Mouse (Mus musculus) forebrain, embryonic 14.5 days (tissue): ENCODE results near the gene Arfip2. TPM values are rescaled to one million over a fixed set of nuclear protein-coding genes. Genes with fewer than 3 reads are reported as not detected.

Experiments used
- ATAC-seq: fragments of 200-750 bp; cut with Nextera tagmentation; 2 replicates; pipeline ENCODE4 v1.8.0; 2017; ENCODE audit warnings: mild to moderate bottlenecking, moderate library complexity
- DNase-seq: peaks from one replicate; pipeline ENCODE4 v3.0.0-alpha.2; 2015; ENCODE audit warnings: low spot score
- H3K27ac ChIP-seq: fragments of 300-500 bp; sonication (generic); 2 replicates; pipeline ENCODE4 v1.5.1; 2014; ENCODE audit warnings: low read depth, mild to moderate bottlenecking, control low read depth, low read length, moderate library complexity
- H3K27me3 ChIP-seq: fragments of 300-500 bp; sonication (generic); replicated peaks from 2 replicates; pipeline ENCODE4 v1.6.1; 2014; ENCODE audit warnings: low read length, control low read depth, mixed read lengths; ENCODE audit not compliant: control insufficient read depth, insufficient read depth
- H3K36me3 ChIP-seq: fragments of 300-500 bp; sonication (generic); 2 replicates; pipeline ENCODE4 v1.6.1; 2014; ENCODE audit warnings: low read length, control low read depth; ENCODE audit not compliant: control insufficient read depth, insufficient read depth
- H3K4me1 ChIP-seq: fragments of 300-500 bp; sonication (generic); 2 replicates; pipeline ENCODE4 v1.6.1; 2014; ENCODE audit warnings: antibody characterized with exemption, low read length, control low read depth; ENCODE audit not compliant: control insufficient read depth, insufficient read depth
- H3K4me2 ChIP-seq: fragments of 300-500 bp; sonication (generic); 2 replicates; pipeline ENCODE4 v1.6.1; 2014; ENCODE audit warnings: mild to moderate bottlenecking, control low read depth, low read length
- H3K4me3 ChIP-seq: fragments of 300-500 bp; sonication (generic); 2 replicates; pipeline ENCODE4 v1.5.1; 2014; ENCODE audit warnings: low read depth, low read length, control low read depth
- H3K9ac ChIP-seq: fragments of 300-500 bp; sonication (generic); 2 replicates; pipeline ENCODE4 v1.6.1; 2014; ENCODE audit warnings: mild to moderate bottlenecking, low read length, control low read depth, moderate library complexity
- H3K9me3 ChIP-seq: fragments of 300-500 bp; sonication (generic); replicated peaks from 2 replicates; pipeline ENCODE4 v1.6.1; 2016; ENCODE audit warnings: low read length, control low read depth, mixed read lengths; ENCODE audit not compliant: control insufficient read depth
- WGBS: fragments of 180-500 bp; shearing (Covaris S2); extraction: QIAGEN DNeasy Blood & Tissue Kit; methylation state at CpG from one replicate; pipeline ENCODE4 v1.1.7; 2014; 5-methylcytosine and 5-hydroxymethylcytosine counted together
- polyA plus RNA-seq: library from polyadenylated mRNA; unstranded; fragments of >200 nt; fragmentation: Nextera tagmentation; extraction: Ambion mirVana; gene quantifications from 2 replicates; pipeline ENCODE4 v1.2.1, GENCODE M21; 2014

The Arfip2 gene
- polyA plus RNA-seq, 1 experiment from 2014 or later = 92.9 TPM

GRCm38 (mm10) chr7:105635726-105636125 is 4.5 kb downstream of the Arfip2 start:
- peaks cover 16% of the 10 kb centered on the region for H3K4me1 ChIP-seq
- no peak for DNase-seq

GRCm38 (mm10) chr7:105634272-105634920 is 5.8 kb downstream of the Arfip2 start:
- ATAC-seq (no peak), DNase-seq (peak; percentile 18)
- WGBS = 37% methylated on average over 9 of the region's 9 CpGs
- Histone ChIP-seq H3K9ac (peak overlapping the region; percentile 87; the same call in 1 of the 2 replicates), H3K27me3 (no peaks in the 10 kb centered on the region), H3K36me3 (peaks cover 19% of the 10 kb centered on the region), H3K4me1 (peaks cover 11% of the 10 kb centered on the region), H3K27ac (no peak overlapping the region), H3K9me3 (no peaks in the 10 kb centered on the region), H3K4me3 (peak overlapping the region; percentile 83; the same call in 1 of the 2 replicates), H3K4me2 (peak overlapping the region; percentile 77)

More at GRCm38 (mm10) chr7:105635726-105636125, 4.5 kb downstream of the Arfip2 start:
- Histone ChIP-seq H3K4me2 (no peak overlapping the region), H3K9ac (no peak overlapping the region), H3K27ac (no peak overlapping the region), H3K9me3 (no peaks in the 10 kb centered on the region), H3K27me3 (no peaks in the 10 kb centered on the region), H3K36me3 (peaks cover 19% of the 10 kb centered on the region), H3K4me3 (no peak overlapping the region)
- WGBS = 89% methylated on average over 2 of the region's 2 CpGs
- no peak for ATAC-seq

- H3K9ac ChIP-seq = peak overlapping the region; percentile 87
- WGBS = 4% methylated on average over 10 of the region's 10 CpGs
- ATAC-seq (no peak), DNase-seq (no peak)
- H3K27me3 ChIP-seq = no peaks in the 10 kb centered on the region
- H3K27ac ChIP-seq = peak overlapping the region; percentile 66; the same call in 1 of the 2 replicates
- no peaks in the 10 kb centered on the region for H3K9me3 ChIP-seq
- H3K4me3 ChIP-seq = peak overlapping the region; percentile 83
- H3K4me1 ChIP-seq = peaks cover 13% of the 10 kb centered on the region
- peak overlapping the region; percentile 77 for H3K4me2 ChIP-seq
- H3K36me3 ChIP-seq = peaks cover 19% of the 10 kb centered on the region
These were observed 6.4 kb downstream of the Arfip2 start for GRCm38 (mm10) chr7:105633801-105634135.

- H3K9me3 ChIP-seq = no peaks in the 10 kb centered on the region
- H3K9ac ChIP-seq = peak within 1 kb of the TSS; percentile 87
- H3K4me3 ChIP-seq = peak within 1 kb of the TSS; percentile 83
- H3K4me2 ChIP-seq = peak within 1 kb of the TSS; percentile 77
- H3K27ac ChIP-seq = peak within 1 kb of the TSS; percentile 66; the same call in 1 of the 2 replicates
- H3K36me3 ChIP-seq = peaks cover 19% of the 10 kb centered on the region
- under 1% methylated on average over 56 of the region's 71 CpGs for WGBS
- peak; percentile 91 for DNase-seq
- peaks cover 18% of the 10 kb centered on the region for H3K4me1 ChIP-seq
- ATAC-seq = peak; percentile 89
- no peaks in the 10 kb centered on the region for H3K27me3 ChIP-seq
These were observed 7.0 kb downstream of the Arfip2 start, which contains the start of gene Trim3 for GRCm38 (mm10) chr7:105633127-105633800. Trim3 (minus strand) TSS chr7:105633571.

GRCm38 (mm10) chr7:105632551-105632972 is 7.7 kb downstream of the Arfip2 start:
- Histone ChIP-seq H3K4me2 (peak overlapping the region; percentile 77), H3K36me3 (peaks cover 15% of the 10 kb centered on the region), H3K9ac (peak overlapping the region; percentile 87), H3K4me1 (peaks cover 18% of the 10 kb centered on the region), H3K9me3 (no peaks in the 10 kb centered on the region), H3K4me3 (peak overlapping the region; percentile 83), H3K27ac (peak overlapping the region; percentile 58; the same call in 1 of the 2 replicates), H3K27me3 (no peaks in the 10 kb centered on the region)
- peak; percentile 6; the same call in 1 of the 2 replicates for ATAC-seq
- 23% methylated on average over 4 of the region's 4 CpGs for WGBS
- peak; percentile 8 for DNase-seq

- H3K4me3 ChIP-seq = no peak overlapping the region
- no peak overlapping the region for H3K9ac ChIP-seq
- H3K9me3 ChIP-seq = no peaks in the 10 kb centered on the region
- no peak overlapping the region for H3K4me2 ChIP-seq
- DNase-seq (peak; percentile 79), ATAC-seq (peak; percentile 30)
- H3K27ac ChIP-seq = peak overlapping the region; percentile 57
- peaks cover 18% of the 10 kb centered on the region for H3K36me3 ChIP-seq
- no peaks in the 10 kb centered on the region for H3K27me3 ChIP-seq
- peaks cover 18% of the 10 kb centered on the region for H3K4me1 ChIP-seq
- WGBS = 20% methylated on average over 3 of the region's 3 CpGs
These were observed 11.6 kb downstream of the Arfip2 start for GRCm38 (mm10) chr7:105628633-105629032.

- H3K27ac ChIP-seq = no peak overlapping the region
- WGBS = 77% methylated on average over 6 of the region's 6 CpGs
- H3K9ac ChIP-seq = no peak overlapping the region
- H3K36me3 ChIP-seq = peaks cover 43% of the 10 kb centered on the region
- DNase-seq = no peak
- H3K4me1 ChIP-seq = peaks cover 9% of the 10 kb centered on the region
- no peaks in the 10 kb centered on the region for H3K9me3 ChIP-seq
- ATAC-seq = no peak
- H3K27me3 ChIP-seq = no peaks in the 10 kb centered on the region
- H3K4me3 ChIP-seq = no peak overlapping the region
- H3K4me2 ChIP-seq = no peak overlapping the region
These were observed 14.8 kb downstream of the Arfip2 start for GRCm38 (mm10) chr7:105625397-105625796.

- Histone ChIP-seq H3K27ac (no peak overlapping the region), H3K9me3 (no peaks in the 10 kb centered on the region), H3K4me3 (no peak overlapping the region), H3K27me3 (no peaks in the 10 kb centered on the region), H3K4me1 (no peaks in the 10 kb centered on the region), H3K4me2 (no peak overlapping the region), H3K9ac (no peak overlapping the region), H3K36me3 (peaks cover 80% of the 10 kb centered on the region)
- ATAC-seq (no peak), DNase-seq (no peak)
- WGBS = 86% methylated on average over 8 of the region's 8 CpGs
These were observed 18.4 kb downstream of the Arfip2 start for GRCm38 (mm10) chr7:105621646-105622292.
